Mouse (Mus musculus) adrenal gland, adult 8-10 months (tissue): Measurements from ENCODE around the gene Resp18. TPM values are rescaled to one million over a fixed set of nuclear protein-coding genes. Genes with fewer than 3 reads are reported as not detected.
"Not testable (repeated sequence)": the region's sequence is repeated elsewhere in the genome, so short reads cannot be mapped to it uniquely, and the experiment has no call there.

ENCODE experiments used
- DNase-seq: peaks from one replicate; pipeline ENCODE4 v3.0.0; 2022
- total RNA-seq, 4 experiments: library from RNA; stranded (reverse); gene quantifications; 2 replicates each; pipeline ENCODE4 v1.2.4; 2022

Gene Resp18
- total RNA-seq, 4 experiments from 2014 or later = 143 to 279 (median 188) TPM

GRCm38 (mm10) chr1:75234606-75235005 lies 43.6 kb downstream of the Resp18 start:
- DNase-seq = no peak

GRCm38 (mm10) chr1:75232489-75232888 lies 45.7 kb downstream of the Resp18 start:
- not testable (repeated sequence) for DNase-seq

DNA sequence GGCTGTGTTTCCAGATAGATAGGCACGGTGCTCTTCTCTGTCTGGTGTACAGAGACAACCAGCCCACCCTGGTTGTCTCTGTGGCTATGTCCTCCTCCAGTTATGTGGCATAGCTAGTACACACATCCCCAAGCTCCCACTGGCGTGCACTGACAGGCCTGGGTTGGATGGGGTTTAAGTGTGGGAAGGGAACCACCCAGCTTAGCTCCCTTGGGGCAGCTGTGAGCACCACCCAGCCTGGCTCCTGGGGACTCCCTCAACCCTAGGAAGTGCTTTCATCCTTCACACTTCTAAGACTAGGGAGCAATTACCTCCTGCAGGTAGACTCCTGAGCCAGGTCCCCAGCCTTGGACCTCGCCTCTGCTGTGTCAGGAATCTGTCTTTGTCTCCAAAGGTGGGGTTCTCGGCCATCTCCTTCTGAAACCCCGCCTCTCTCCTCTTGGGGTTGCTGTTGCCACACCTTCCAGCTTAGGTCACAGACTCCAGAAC lies 46.5 kb downstream of the Resp18 start, which contains the start of gene A630095N17Rik:
A630095N17Rik (minus strand) TSS at position 439 of the 489 bp plus-strand sequence.
- no peak for DNase-seq

DNA sequence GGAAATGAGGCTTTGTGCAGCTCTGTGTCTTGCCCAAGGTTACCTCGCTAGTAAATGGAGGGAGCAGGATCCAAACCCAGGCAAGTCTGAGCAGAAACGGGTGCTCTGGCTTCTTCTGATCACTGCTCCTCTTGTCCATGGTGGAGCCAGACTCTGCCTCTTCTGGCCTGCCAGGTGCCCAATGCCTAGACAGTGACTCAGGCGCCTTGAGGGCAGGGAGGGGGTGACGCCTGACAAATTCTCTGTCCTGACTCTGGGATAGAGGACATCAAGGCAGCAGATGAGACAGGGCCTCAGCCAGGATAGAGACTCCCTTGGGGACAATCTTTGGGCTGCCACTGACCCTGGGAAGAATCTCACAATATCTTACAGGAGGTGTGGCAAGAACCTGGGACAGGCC lies 47.0 kb downstream of the Resp18 start:
- DNase-seq = no peak

- DNase-seq = no peak
These were observed 47.8 kb downstream of the Resp18 start for GRCm38 (mm10) chr1:75230335-75230994.

DNA sequence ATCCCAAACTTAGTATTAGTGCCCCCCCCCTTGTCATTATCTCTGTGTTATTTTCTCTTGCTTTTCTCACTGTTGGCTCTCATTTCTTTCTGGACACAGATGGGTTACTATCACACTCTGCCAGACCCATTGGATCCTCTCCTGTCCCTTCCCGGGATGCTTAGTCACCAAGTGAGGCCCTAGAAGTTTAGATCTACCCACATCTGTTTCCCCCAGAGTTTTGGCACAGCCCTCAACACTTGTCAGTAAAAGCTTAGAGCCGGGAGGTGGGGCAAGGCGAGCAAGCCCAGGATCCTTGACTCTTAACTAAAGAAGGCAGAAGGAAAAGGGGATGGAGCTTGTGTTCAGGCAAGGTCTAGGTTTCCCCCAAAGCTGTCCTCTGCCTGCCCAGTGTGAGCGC lies 49.1 kb downstream of the Resp18 start:
- no peak for DNase-seq

DNA sequence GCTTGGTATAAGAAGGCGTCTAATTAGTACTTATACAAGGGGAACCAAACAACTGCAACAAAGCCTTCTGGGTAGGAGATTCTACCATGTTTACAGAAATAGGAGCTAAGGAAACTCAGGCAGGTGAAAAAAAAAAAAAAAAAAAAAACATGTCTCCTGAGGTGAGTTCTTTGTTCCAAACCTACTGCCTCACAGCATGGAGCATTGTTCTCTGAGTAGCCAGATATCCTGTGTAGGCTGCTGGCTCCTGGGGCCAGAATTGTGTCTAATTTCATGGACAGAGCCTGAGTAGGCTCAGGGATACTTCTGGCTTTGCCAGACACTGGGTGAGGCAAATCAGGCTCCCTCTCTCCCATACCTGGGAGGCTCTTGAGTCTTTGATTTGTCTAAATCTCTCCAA lies 50.6 kb downstream of the Resp18 start:
- DNase-seq = no peak

DNA sequence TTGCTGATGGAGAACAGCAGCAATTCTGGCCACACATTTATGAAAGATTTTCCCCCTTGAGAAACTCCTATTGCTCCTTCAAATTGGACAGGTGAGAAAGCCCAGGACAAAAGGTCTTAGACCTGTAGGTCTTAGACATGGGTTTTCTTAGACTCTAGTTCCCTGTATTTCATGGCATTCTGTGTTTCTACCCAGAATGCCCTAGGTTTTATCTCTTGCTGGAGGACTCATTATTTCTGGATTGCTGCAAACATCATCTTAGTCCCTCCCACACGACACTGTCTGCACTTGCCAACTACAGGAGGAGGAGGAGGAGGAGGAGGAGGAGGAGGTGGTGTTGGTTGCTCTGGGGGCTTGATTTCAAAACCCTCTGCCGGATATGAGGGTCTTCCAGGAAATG lies 52.1 kb downstream of the Resp18 start:
- DNase-seq = no peak

DNA sequence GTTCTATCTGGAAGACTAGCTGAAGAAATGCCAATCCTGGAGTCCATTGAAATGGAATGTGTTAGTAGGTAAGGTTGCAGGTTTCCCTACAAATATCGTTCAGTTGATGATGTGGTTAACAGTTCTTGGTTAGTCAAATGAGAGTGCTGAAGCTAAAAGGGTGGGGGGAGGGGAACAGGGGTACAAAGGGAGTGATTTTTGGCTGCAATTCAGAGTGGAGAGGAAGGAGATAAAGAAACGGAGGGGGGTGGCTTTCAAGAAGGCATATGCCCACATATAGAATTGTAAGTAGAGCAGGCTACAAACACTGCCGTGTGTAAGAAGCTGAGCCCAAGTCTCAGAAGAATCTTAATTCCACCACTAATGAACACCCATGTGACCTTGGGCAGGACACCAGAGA lies 52.7 kb downstream of the Resp18 start:
- DNase-seq = no peak

DNA sequence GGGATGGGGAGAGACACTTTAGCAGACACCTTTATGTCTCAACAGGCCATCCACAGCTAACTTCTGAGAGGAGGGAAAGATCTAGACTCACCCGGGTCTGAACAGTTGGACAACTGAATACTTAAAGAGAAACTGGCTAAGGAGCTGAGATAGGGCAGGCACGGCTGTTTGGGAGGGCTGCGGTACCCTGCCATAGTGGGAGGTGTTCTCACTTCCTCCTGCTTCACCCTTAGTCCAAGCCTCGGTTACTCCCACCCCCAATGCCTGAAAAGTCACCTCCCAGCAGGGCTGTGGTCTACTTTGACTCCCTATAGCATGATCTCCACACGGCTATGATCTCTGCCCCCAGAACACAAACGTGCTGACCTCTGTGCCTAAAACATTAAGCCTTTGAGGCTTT lies 54.7 kb downstream of the Resp18 start:
- DNase-seq = no peak

- DNase-seq = no peak
These were observed 55.3 kb downstream of the Resp18 start for GRCm38 (mm10) chr1:75222926-75223325.

Other genes with a start within 250 kb of the Resp18 start
- 1 to 10 TPM; 5.7 to 7.3 (median 7.2) TPM for gene Nhej1, start 153.2 kb downstream of the Resp18 start, total RNA-seq
- gene Slc23a3, start 144.5 kb downstream of the Resp18 start, total RNA-seq = under 1 TPM; 0.15 to 0.77 (median 0.29) TPM
- 10 to 100 TPM; 38.5 to 48.6 (median 43.4) TPM for gene Cnppd1, start 135.7 kb downstream of the Resp18 start, total RNA-seq
- 100 to 1,000 TPM in 3 of 4 experiments, 10 to 100 TPM in 1; 98.5 to 113 (median 104) TPM for gene Retreg2, start 135.6 kb downstream of the Resp18 start, total RNA-seq
- gene Zfand2b, start 109.8 kb downstream of the Resp18 start, total RNA-seq = 10 to 100 TPM; 34.2 to 39.7 (median 36.2) TPM
- 10 to 100 TPM; 20.9 to 32.9 (median 31.4) TPM for gene Abcb6, start 98.0 kb downstream of the Resp18 start, total RNA-seq
- 10 to 100 TPM; 17.0 to 28.2 (median 22.8) TPM for gene Ankzf1, start 86.3 kb downstream of the Resp18 start, total RNA-seq
- 10 to 100 TPM; 41.9 to 52.6 (median 47.6) TPM for gene Atg9a, start 86.2 kb downstream of the Resp18 start, total RNA-seq
- 10 to 100 TPM; 19.4 to 49.8 (median 33.2) TPM for gene Glb1l, start 67.6 kb downstream of the Resp18 start, total RNA-seq
- gene Stk16, start 67.6 kb downstream of the Resp18 start, total RNA-seq = 100 to 1,000 TPM; 102 to 131 (median 120) TPM
- 10 to 100 TPM; 43.5 to 54.4 (median 49.1) TPM for gene Tuba4a, start 58.5 kb downstream of the Resp18 start, total RNA-seq
- gene A630095N17Rik, start 46.3 kb downstream of the Resp18 start, total RNA-seq = not detected
- gene Dnajb2, start 42.0 kb downstream of the Resp18 start, total RNA-seq = 100 to 1,000 TPM in 3 of 4 experiments, 10 to 100 TPM in 1; 85.7 to 111 (median 108) TPM
- 10 to 100 TPM; 59.0 to 80.7 (median 66.5) TPM for gene Ptprn, start 13.9 kb downstream of the Resp18 start, total RNA-seq
- gene Dnpep, start 39.6 kb upstream of the Resp18 start, total RNA-seq = 100 to 1,000 TPM; 101 to 112 (median 104) TPM
- 10 to 100 TPM; 13.3 to 16.4 (median 15.6) TPM for gene Des, start 81.9 kb upstream of the Resp18 start, total RNA-seq
- gene Speg, start 96.9 kb upstream of the Resp18 start, total RNA-seq = 10 to 100 TPM; 13.7 to 32.9 (median 22.2) TPM
- gene Gmppa, start 157.5 kb upstream of the Resp18 start, total RNA-seq = 100 to 1,000 TPM in 1 of 4 experiments, 10 to 100 TPM in 3; 56.5 to 103 (median 92.0) TPM
- gene Asic4, start 172.0 kb upstream of the Resp18 start, total RNA-seq = 10 to 100 TPM in 2 of 4 experiments, 1 to 10 TPM in 2; 4.9 to 11.1 (median 8.4) TPM
- gene Chpf, start 200.9 kb upstream of the Resp18 start, total RNA-seq = 10 to 100 TPM; 56.6 to 72.7 (median 67.0) TPM
- gene Tmem198, start 201.1 kb upstream of the Resp18 start, total RNA-seq = 1 to 10 TPM; 2.5 to 5.8 (median 3.0) TPM
- gene Obsl1, start 228.0 kb upstream of the Resp18 start, total RNA-seq = 100 to 1,000 TPM in 1 of 4 experiments, 10 to 100 TPM in 3; 71.0 to 109 (median 87.5) TPM
- gene Inha, start 228.7 kb upstream of the Resp18 start, total RNA-seq = 10 to 100 TPM; 22.8 to 56.9 (median 34.3) TPM
- gene Stk11ip, start 243.1 kb upstream of the Resp18 start, total RNA-seq = 10 to 100 TPM; 19.1 to 34.9 (median 31.3) TPM